Mouse (Mus musculus): ENCODE results near the gene Ift140. TPM values are rescaled to one million over a fixed set of nuclear protein-coding genes. Genes with fewer than 3 reads are reported as not detected.

Ift140 gene
- polyA plus RNA-seq, 1 experiment from 2014 or later = 28.4 TPM

Other genes starting within 250 kb of the Ift140 start
- gene Meiob, start 211.8 kb upstream of the Ift140 start, polyA plus RNA-seq (2015; fragmentation: Nextera tagmentation; extraction: Ambion mirVana) = not detected in 2 replicates
- 40.2 and 50.1 TPM in 2 replicates for gene Hagh, start 175.9 kb upstream of the Ift140 start, polyA plus RNA-seq (2015; fragmentation: Nextera tagmentation; extraction: Ambion mirVana)
- gene Fahd1, start 165.7 kb upstream of the Ift140 start, polyA plus RNA-seq (2015; fragmentation: Nextera tagmentation; extraction: Ambion mirVana) = 14.4 and 17.8 TPM in 2 replicates
- gene Igfals, start 150.1 kb upstream of the Ift140 start, polyA plus RNA-seq (2015; fragmentation: Nextera tagmentation; extraction: Ambion mirVana) = 0.19 TPM in 1 of 2 replicates, not detected in the other
- gene Nubp2, start 129.7 kb upstream of the Ift140 start, polyA plus RNA-seq (2015; fragmentation: Nextera tagmentation; extraction: Ambion mirVana) = 66.8 and 71.1 TPM in 2 replicates
- 82.1 and 86.8 TPM in 2 replicates for gene Spsb3, start 129.4 kb upstream of the Ift140 start, polyA plus RNA-seq (2015; fragmentation: Nextera tagmentation; extraction: Ambion mirVana)
- gene Eme2, start 121.0 kb upstream of the Ift140 start, polyA plus RNA-seq (2015; fragmentation: Nextera tagmentation; extraction: Ambion mirVana) = 32.4 and 35.7 TPM in 2 replicates
- gene Mrps34, start 121.0 kb upstream of the Ift140 start, polyA plus RNA-seq (2015; fragmentation: Nextera tagmentation; extraction: Ambion mirVana) = 72.3 and 79.8 TPM in 2 replicates
- 63.4 and 76.1 TPM in 2 replicates for gene Nme3, start 119.6 kb upstream of the Ift140 start, polyA plus RNA-seq (2015; fragmentation: Nextera tagmentation; extraction: Ambion mirVana)
- gene Mapk8ip3, start 79.1 kb upstream of the Ift140 start, polyA plus RNA-seq (2015; fragmentation: Nextera tagmentation; extraction: Ambion mirVana) = 100 and 114 TPM in 2 replicates
- 95.4 and 99.1 TPM in 2 replicates for gene Jpt2, start 55.4 kb upstream of the Ift140 start, polyA plus RNA-seq (2015; fragmentation: Nextera tagmentation; extraction: Ambion mirVana)
- gene Cramp1l, start 297 bp upstream of the Ift140 start, polyA plus RNA-seq (2015; fragmentation: Nextera tagmentation; extraction: Ambion mirVana) = 5.9 and 6.8 TPM in 2 replicates
- 12.0 and 12.5 TPM in 2 replicates for gene Tmem204, start 67.5 kb downstream of the Ift140 start, polyA plus RNA-seq (2015; fragmentation: Nextera tagmentation; extraction: Ambion mirVana)
- 47.0 and 62.9 TPM in 2 replicates for gene Telo2, start 99.9 kb downstream of the Ift140 start, polyA plus RNA-seq (2015; fragmentation: Nextera tagmentation; extraction: Ambion mirVana)
- not detected in 2 replicates for gene Ptx4, start 104.7 kb downstream of the Ift140 start, polyA plus RNA-seq (2015; fragmentation: Nextera tagmentation; extraction: Ambion mirVana)
- 30.2 and 34.3 TPM in 2 replicates for gene Clcn7, start 117.3 kb downstream of the Ift140 start, polyA plus RNA-seq (2015; fragmentation: Nextera tagmentation; extraction: Ambion mirVana)
- not detected in 2 replicates for gene Ccdc154, start 146.4 kb downstream of the Ift140 start, polyA plus RNA-seq (2015; fragmentation: Nextera tagmentation; extraction: Ambion mirVana)
- gene Gm38655, start 159.4 kb downstream of the Ift140 start, polyA plus RNA-seq (2015; fragmentation: Nextera tagmentation; extraction: Ambion mirVana) = not detected in 2 replicates
- 37.2 and 38.4 TPM in 2 replicates for gene BC003965, start 168.5 kb downstream of the Ift140 start, polyA plus RNA-seq (2015; fragmentation: Nextera tagmentation; extraction: Ambion mirVana)
- 15.0 and 15.2 TPM in 2 replicates for gene Unkl, start 172.3 kb downstream of the Ift140 start, polyA plus RNA-seq (2015; fragmentation: Nextera tagmentation; extraction: Ambion mirVana)
- gene Gnptg, start 224.0 kb downstream of the Ift140 start, polyA plus RNA-seq (2015; fragmentation: Nextera tagmentation; extraction: Ambion mirVana) = 83.8 and 99.9 TPM in 2 replicates
- 62.2 and 62.9 TPM in 2 replicates for gene Tsr3, start 224.1 kb downstream of the Ift140 start, polyA plus RNA-seq (2015; fragmentation: Nextera tagmentation; extraction: Ambion mirVana)
- gene Baiap3, start 240.3 kb downstream of the Ift140 start, polyA plus RNA-seq (2015; fragmentation: Nextera tagmentation; extraction: Ambion mirVana) = 7.9 and 22.5 TPM in 2 replicates